Mouse (Mus musculus) spleen, adult 2 months (tissue): ENCODE measurements around the gene Zc2hc1c.

Source experiments
- CTCF ChIP-seq: fragments of 200-500 bp; IDR thresholded peaks from 2 replicates; pipeline ENCODE4 v1.5.1; 2011; ENCODE audit warnings: mild to moderate bottlenecking, inconsistent platforms; ENCODE audit not compliant: insufficient read depth, insufficient read length, insufficient replicate concordance; ENCODE audit errors: extremely low read depth
- POLR2A ChIP-seq: fragments of 200-500 bp; IDR thresholded peaks from 2 replicates; pipeline ENCODE4 v1.6.1; 2011; ENCODE audit warnings: low read depth, low read length, inconsistent platforms

DNA sequence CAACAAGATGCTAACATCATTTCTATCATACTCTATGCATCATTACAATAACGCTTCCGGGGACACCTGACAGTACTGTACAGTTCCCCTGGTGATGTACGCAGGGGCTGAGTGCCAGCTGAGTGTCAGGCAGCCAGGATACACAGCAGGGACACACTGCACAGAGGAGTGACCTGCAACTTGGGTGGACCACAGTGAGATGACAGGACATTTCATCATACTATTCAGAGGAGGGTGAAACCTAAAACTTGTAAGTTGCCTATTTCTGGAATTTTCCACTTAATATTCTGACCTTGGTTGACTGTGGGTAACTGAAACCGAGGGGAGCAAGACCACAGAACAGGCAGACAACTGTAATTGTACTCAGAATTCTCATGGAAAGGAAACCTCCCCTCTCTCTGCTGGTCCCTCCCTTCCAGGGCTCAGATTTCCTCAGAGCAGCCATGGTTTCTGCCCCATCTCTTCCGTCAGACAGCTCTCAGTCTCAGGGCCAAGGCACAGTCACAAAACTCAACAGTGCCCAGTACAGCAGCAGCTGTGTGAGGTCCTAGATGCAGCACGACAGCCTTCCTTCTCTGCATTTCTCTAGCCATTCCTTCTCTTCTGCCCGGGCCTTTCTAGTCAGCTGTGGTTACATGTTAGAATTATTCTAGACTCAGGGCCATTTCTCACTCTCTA, 32.2 kb upstream of the Zc2hc1c start:
- TF ChIP-seq CTCF (no peak), POLR2A (no peak)
